Comparison of ENCODE assay signal across 9 mouse cellular contexts in the genomic region with DNA sequence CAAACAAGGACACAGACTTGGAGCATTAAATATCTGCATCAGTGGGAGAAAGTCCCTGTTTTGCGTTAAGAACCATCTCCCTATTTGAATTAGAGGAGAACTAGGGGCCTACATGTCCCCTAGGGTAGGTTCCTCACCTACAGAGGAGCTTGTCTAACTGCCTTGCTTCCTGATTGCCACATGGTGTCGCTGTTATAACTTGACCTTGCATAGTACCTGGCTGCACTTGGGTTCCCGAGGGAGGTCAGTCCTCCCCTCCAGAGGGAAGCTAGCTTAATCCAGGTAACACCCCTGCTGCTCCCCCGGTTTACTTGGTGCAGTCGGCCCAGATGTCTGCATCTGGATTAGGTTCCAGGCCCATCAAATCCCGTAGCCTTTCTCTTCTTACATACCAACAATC. TPM values are rescaled to one million over a fixed set of nuclear protein-coding genes. Genes with fewer than 3 reads are reported as not detected.
DNase-seq lines count a peak whose midpoint lies in the region; ATAC-seq and TF ChIP-seq lines count a peak whose summit lies in the region.
"Had no signal": no experiment of that assay in that cellular context is flagged by ENCODE, and none has a peak within 500 bp of the region (broad histone marks: within the 10 kb centered on the region; RNA-seq: fewer than 3 reads in every experiment).

No protein-coding gene starts in this region.

- no peak for ATAC-seq in CD4-positive, CD25-positive, alpha-beta regulatory T cell, adult 4 months
- no peak for ATAC-seq in liver, postnatal 0 days

- WGBS in liver, postnatal 0 days (ENCODE audit: insufficient replicate concordance), result 24% methylated on average over 6 of the region's 6 CpGs

- 0 out of 2 replicates have a peak, but pooled peaks cover 2% of the 10 kb centered on the region for H3K36me3 ChIP-seq in liver, postnatal 0 days (replicated peaks; ENCODE audit: insufficient read depth, low read length)
- H3K36me3 ChIP-seq: embryonic facial prominence, embryonic 12.5 days had no signal

- H3K4me1 ChIP-seq in liver, postnatal 0 days (ENCODE audit: insufficient read depth), result no peaks in the 10 kb centered on the region
- H3K4me1 ChIP-seq: embryonic facial prominence, embryonic 12.5 days had no signal

- H3K27me3 ChIP-seq in liver, postnatal 0 days (ENCODE audit: insufficient read depth, low read length), result no peaks in the 10 kb centered on the region
- H3K27me3 ChIP-seq: embryonic facial prominence, embryonic 12.5 days had no signal

- H3K9ac ChIP-seq in liver, postnatal 0 days (replicated peaks), result no peak overlapping the region
- H3K9ac ChIP-seq: embryonic facial prominence, embryonic 12.5 days had no signal

- DNase-seq in CD4-positive, CD25-positive, alpha-beta regulatory T cell, adult 2 months (ENCODE audit: low read depth, low spot score), result peak; percentile 61
- DNase-seq in liver, postnatal 0 days, result no peak
- no peak for DNase-seq in liver
- DNase-seq in induced T-regulatory cell, adult 2 months (ENCODE audit: low read depth), result peak; percentile 32
- peak; percentile 21 for DNase-seq in thymus, postnatal 14 days
- DNase-seq in gastrocnemius, postnatal 4 days (ENCODE audit: low spot score in 2 of 2), result no peak
- no peak for DNase-seq in cerebellum, adult 8-10 months

- no peak overlapping the region for H3K4me2 ChIP-seq in liver, postnatal 0 days (ENCODE audit: low read depth, low read length)
- H3K4me2 ChIP-seq: embryonic facial prominence, embryonic 12.5 days had no signal

- H3K9me3 ChIP-seq in liver, postnatal 0 days (ENCODE audit: low read length), result no peaks in the 10 kb centered on the region
- H3K9me3 ChIP-seq: embryonic facial prominence, embryonic 12.5 days had no signal

- H3K4me3 ChIP-seq in liver, postnatal 0 days (ENCODE audit: low read depth, low read length), result no peak overlapping the region
- H3K4me3 ChIP-seq: embryonic facial prominence, embryonic 12.5 days had no signal

- TF ChIP-seq EP300 in liver, postnatal 0 days (IDR thresholded peaks at IDR 0.05; ENCODE audit: low read depth), result no peak

- H3K27ac ChIP-seq in liver, postnatal 0 days (ENCODE audit: low read depth), result no peak overlapping the region
- H3K27ac ChIP-seq: embryonic facial prominence, embryonic 12.5 days had no signal

- peak; percentile 77 for TF ChIP-seq CTCF in liver, postnatal 0 days (IDR thresholded peaks at IDR 0.05; ENCODE audit: low read depth)

RNA-seq across cellular contexts. Expression of gene Tacc2, which starts 27.9 kb away (rescaled TPM):
- polyA plus RNA-seq in CD4-positive, CD25-positive, alpha-beta regulatory T cell, adult 4 months (2017; shearing (Covaris generic)), result 1 to 10 TPM; 6.8 to 7.1 TPM
- 3.5 and 3.8 TPM in 2 replicates for polyA plus RNA-seq in liver, postnatal 0 days (2015; fragmentation: Nextera tagmentation; extraction: Ambion mirVana)
- 100 to 1,000 TPM; 171 to 202 TPM for total RNA-seq in gastrocnemius, postnatal 4 days (2021)

RNA-seq across cellular contexts. Expression of gene Nsmce4a, which starts 32.2 kb away (rescaled TPM):
- 10 to 100 TPM in 1 of 2 experiments, 1 to 10 TPM in 1; 8.2 to 13.3 TPM for polyA plus RNA-seq in CD4-positive, CD25-positive, alpha-beta regulatory T cell, adult 4 months (2017; shearing (Covaris generic))
- polyA plus RNA-seq in liver, postnatal 0 days (2015; fragmentation: Nextera tagmentation; extraction: Ambion mirVana), result 67.8 and 72.6 TPM in 2 replicates
- 10 to 100 TPM; 50.4 to 56.2 TPM for total RNA-seq in gastrocnemius, postnatal 4 days (2021)

Comparison
In these comparisons a context has a peak if more than half of its experiments do, and no peak if none do; other contexts are left out.
1. DNase-seq: peak in CD4-positive, CD25-positive, alpha-beta regulatory T cell, adult 2 months (single experiment), induced T-regulatory cell, adult 2 months (single experiment) and thymus, postnatal 14 days (single experiment); none in liver, postnatal 0 days (single experiment), liver (single experiment), gastrocnemius, postnatal 4 days (0 of 2) and cerebellum, adult 8-10 months (single experiment).